Mouse (Mus musculus): ENCODE data around the gene Pole2. TPM values are rescaled to one million over a fixed set of nuclear protein-coding genes. Genes with fewer than 3 reads are reported as not detected.

The Pole2 gene
- total and polyA plus RNA-seq, 2 experiments from 2014 or later = 2.6 to 5.0 TPM

DNA sequence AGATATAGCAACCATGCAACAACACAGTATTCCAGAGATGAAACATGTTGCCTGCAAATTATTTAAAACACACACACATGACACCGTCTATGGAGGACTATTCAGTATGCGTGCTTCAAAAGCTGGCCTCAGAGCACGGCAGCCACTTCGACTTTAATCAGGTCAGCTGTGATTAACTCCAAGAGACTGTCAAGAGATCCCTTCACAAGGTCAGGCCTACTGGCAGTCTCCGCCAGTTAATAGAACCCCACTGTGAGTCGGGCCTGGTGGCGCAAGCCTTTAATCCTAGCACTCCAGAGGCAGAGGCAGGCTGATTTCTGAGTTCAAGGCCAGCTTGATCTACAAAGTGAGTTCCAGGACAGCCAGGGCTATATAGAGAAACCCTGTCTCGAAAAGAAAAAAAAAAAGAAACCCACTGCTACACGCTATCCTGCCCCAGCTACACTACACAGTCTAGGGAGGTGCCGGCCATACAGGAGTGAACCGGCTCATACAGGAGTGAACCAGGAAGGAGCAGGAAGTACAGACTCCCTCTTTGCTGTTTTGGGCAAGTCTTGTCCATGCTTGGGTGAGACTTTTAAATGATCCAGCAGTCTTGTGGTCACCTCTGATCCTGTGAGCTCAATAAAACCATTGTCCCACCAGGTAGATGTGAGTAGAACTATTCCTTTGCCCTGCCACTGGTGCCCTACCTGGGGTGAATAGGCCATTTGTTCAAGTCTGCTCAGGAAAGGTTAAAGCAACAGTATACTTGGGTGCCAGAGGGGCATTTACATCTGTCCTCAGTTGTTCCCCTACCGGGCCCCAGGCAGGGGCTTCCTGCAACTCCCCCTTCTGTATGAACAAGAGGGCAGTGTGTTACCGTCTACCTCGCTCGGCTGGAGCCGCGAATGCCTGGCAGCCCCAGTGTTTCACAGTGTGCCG is 17.7 kb downstream of the Pole2 start:
- Histone ChIP-seq H3K4me1 (ENCODE audit: insufficient read depth) (no peaks in the 10 kb centered on the region), H3K27ac (ENCODE audit: low read depth, low read length) (no peak overlapping the region), H3K4me2 (ENCODE audit: low read depth) (no peak overlapping the region), H3K9me3 (ENCODE audit: low read length) (no peaks in the 10 kb centered on the region), H3K36me3 (ENCODE audit: insufficient read depth) (no peaks in the 10 kb centered on the region), H3K9ac (no peak overlapping the region), H3K4me3 (ENCODE audit: low read depth, low read length) (no peak overlapping the region), H3K27me3 (ENCODE audit: insufficient read depth, low read length) (no peaks in the 10 kb centered on the region)
- no peak for ATAC-seq
- no peak for TF ChIP-seq CTCF (IDR thresholded peaks at IDR 0.05; ENCODE audit: low read depth)
- no peak for DNase-seq
- WGBS = 82% methylated on average over 18 of the region's 18 CpGs

DNA sequence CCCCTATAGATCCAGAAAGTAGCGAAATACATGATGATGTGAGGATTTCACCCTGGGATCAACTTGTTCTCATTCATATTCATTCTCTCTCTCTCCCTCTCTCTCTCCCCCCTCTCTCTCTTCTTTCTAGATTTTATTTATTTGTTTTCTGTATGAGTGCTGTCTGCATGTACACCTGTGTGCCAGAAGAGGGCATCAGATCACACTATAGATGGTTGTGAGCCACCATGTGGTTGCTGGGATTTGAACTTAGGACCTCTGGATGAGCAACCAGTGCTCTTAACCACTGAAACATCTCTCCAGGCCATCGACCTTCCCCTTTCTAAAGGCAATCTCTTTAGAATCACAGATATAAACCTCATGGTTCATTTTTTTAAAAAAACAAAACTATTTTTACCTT is 19.5 kb downstream of the Pole2 start:
- TF ChIP-seq CTCF (IDR thresholded peaks at IDR 0.05; ENCODE audit: low read depth) = peak; percentile 19
- Histone ChIP-seq H3K27ac (ENCODE audit: low read depth, low read length) (no peak overlapping the region), H3K4me1 (ENCODE audit: insufficient read depth) (no peaks in the 10 kb centered on the region), H3K9ac (no peak overlapping the region), H3K27me3 (ENCODE audit: insufficient read depth, low read length) (no peaks in the 10 kb centered on the region), H3K4me2 (ENCODE audit: low read depth) (no peak overlapping the region), H3K4me3 (ENCODE audit: low read depth, low read length) (no peak overlapping the region), H3K9me3 (ENCODE audit: low read length) (no peaks in the 10 kb centered on the region), H3K36me3 (ENCODE audit: insufficient read depth) (no peaks in the 10 kb centered on the region)
- 95% methylated on average over 2 of the region's 2 CpGs for WGBS
- no peak for DNase-seq
- ATAC-seq = no peak

DNA sequence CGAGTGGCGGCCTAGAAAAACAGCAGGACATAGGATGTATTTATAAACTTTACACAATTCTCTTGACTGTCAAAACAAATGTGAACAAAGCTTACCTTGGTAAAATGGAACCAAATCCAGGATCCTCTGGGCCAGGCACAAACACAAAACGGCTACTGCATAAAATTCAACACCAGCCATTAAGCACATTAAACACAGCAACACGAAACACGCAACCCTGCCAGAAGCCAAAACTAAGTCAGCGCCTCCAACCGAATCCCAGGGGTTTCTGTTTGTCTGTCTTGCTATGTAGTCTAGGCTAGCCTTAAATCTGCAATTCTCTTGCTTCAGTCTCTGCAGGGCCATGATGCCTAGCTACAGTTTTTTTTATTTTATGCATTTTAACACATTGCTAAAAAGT is 20.1 kb downstream of the Pole2 start:
- 90% methylated on average over 7 of the region's 7 CpGs for WGBS

DNA sequence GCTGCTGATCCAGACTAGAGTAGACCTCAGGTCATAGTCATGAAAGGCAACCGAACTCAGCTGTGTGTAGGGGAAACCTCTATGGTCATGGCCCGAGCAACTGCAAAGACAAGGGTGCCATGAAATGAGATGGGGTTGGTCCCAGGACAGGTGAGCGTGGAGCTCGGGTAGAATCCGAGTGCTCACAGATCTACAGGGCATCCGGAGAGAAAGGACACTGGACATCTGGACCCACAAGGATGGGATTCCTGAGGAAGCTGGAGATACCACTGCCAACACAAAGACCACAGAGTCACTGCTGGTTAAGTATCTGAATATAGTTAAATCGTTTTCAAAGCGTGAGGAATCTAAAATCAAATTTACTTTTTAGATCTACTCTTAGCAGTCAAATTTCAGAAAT is 20.6 kb downstream of the Pole2 start:
- Histone ChIP-seq H3K27ac (ENCODE audit: low read depth, low read length) (no peak overlapping the region), H3K27me3 (ENCODE audit: insufficient read depth, low read length) (no peaks in the 10 kb centered on the region), H3K4me3 (ENCODE audit: low read depth, low read length) (no peak overlapping the region), H3K36me3 (ENCODE audit: insufficient read depth) (no peaks in the 10 kb centered on the region), H3K4me1 (ENCODE audit: insufficient read depth) (no peaks in the 10 kb centered on the region), H3K4me2 (ENCODE audit: low read depth) (no peak overlapping the region), H3K9ac (no peak overlapping the region), H3K9me3 (ENCODE audit: low read length) (no peaks in the 10 kb centered on the region)
- DNase-seq = no peak
- no peak for TF ChIP-seq CTCF (IDR thresholded peaks at IDR 0.05; ENCODE audit: low read depth)
- WGBS = 95% methylated on average over 8 of the region's 8 CpGs
- ATAC-seq = no peak

More for the DNA sequence above, 20.1 kb downstream of the Pole2 start:
- no peaks in the 10 kb centered on the region for H3K36me3 ChIP-seq (ENCODE audit: insufficient read depth)
- H3K9me3 ChIP-seq (ENCODE audit: low read length) = no peaks in the 10 kb centered on the region
- ATAC-seq = no peak
- TF ChIP-seq CTCF (IDR thresholded peaks at IDR 0.05; ENCODE audit: low read depth) = no peak
- H3K27me3 ChIP-seq (ENCODE audit: insufficient read depth, low read length) = no peaks in the 10 kb centered on the region
- H3K4me1 ChIP-seq (ENCODE audit: insufficient read depth) = no peaks in the 10 kb centered on the region
- H3K27ac ChIP-seq (ENCODE audit: low read depth, low read length) = no peak overlapping the region
- no peak overlapping the region for H3K9ac ChIP-seq
- no peak overlapping the region for H3K4me2 ChIP-seq (ENCODE audit: low read depth)
- DNase-seq = no peak
- no peak overlapping the region for H3K4me3 ChIP-seq (ENCODE audit: low read depth, low read length)

DNA sequence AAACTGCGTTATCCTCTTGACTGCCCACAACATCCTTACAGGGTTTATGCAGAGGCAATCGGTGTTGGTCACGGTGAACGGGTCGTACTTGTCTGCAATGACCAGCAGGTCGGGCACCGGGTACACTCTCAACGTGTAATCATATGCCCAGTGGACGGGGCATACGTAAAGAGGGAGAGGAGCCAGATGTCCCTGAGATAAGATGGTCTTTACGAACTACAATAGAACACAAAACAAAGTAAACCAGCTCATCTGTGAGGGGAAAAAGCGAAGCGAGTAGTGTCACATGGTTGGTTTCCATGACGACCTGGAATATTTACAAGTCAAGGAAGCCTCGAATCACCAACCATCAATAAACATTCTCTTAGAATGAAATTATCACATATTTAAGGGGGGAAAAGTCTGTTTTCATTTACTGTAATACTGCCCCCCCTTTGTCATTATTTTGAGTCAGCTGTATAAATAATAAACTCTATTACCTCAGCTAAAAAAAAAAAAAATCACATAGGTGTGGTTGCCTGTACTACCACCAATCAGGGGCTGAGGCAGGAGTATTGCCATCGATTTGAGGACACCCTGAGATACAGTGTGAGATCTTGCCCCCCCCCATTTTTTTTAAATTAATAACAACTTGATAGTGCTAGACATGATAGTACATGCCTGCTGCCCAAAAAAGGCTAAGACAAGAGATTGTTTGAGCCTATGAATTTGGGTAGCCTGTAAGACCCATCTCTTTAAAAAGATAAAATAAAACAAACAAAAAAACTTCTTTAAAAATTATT is 23.8 kb downstream of the Pole2 start, which contains the start of gene Gm49384:
Gene Gm49384, minus strand, starts transcription at position 216 of the 782 bp plus-strand sequence.
- no peaks in the 10 kb centered on the region for H3K4me1 ChIP-seq (ENCODE audit: insufficient read depth)
- 66% methylated on average over 16 of the region's 16 CpGs for WGBS
- H3K27ac ChIP-seq (ENCODE audit: low read depth, low read length) = no peak within 1 kb of the TSS
- DNase-seq = peak; percentile 68
- ATAC-seq = peak; percentile 51
- H3K36me3 ChIP-seq (ENCODE audit: insufficient read depth) = peaks cover 9% of the 10 kb centered on the region; the same call in 1 of the 2 replicates
- H3K9me3 ChIP-seq (ENCODE audit: low read length) = no peaks in the 10 kb centered on the region
- H3K4me2 ChIP-seq (ENCODE audit: low read depth) = peak within 1 kb of the TSS; percentile 21
- no peaks in the 10 kb centered on the region for H3K27me3 ChIP-seq (ENCODE audit: insufficient read depth, low read length)
- H3K4me3 ChIP-seq (ENCODE audit: low read depth, low read length) = no peak within 1 kb of the TSS
- TF ChIP-seq CTCF (IDR thresholded peaks at IDR 0.05; ENCODE audit: low read depth) = no peak
- H3K9ac ChIP-seq = no peak within 1 kb of the TSS

DNA sequence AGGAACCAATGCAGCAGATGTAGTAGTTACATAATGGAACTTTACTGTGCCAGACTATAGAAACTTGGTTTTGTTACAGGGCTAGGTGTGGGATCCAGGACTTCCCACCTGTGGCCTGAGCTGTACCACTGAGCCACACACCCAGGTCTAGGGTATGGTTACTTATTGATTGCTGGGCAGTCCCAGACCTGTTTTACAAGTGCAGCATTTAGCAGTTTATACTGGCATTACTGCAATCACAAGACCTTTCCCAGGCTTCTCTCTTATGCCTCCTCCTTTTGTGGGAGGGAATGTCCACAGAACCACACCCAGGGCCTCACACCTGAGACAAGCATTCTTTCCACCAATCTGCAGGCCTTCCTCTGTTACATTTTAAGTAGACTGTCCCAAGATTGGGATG is 29.0 kb downstream of the Pole2 start:
- no peak overlapping the region for H3K9ac ChIP-seq
- H3K4me1 ChIP-seq (ENCODE audit: insufficient read depth) = peaks cover 17% of the 10 kb centered on the region
- no peak overlapping the region for H3K4me3 ChIP-seq (ENCODE audit: low read depth, low read length)
- peaks cover 9% of the 10 kb centered on the region; the same call in 1 of the 2 replicates for H3K36me3 ChIP-seq (ENCODE audit: insufficient read depth)
- DNase-seq = no peak
- peak overlapping the region; percentile 96 for H3K4me2 ChIP-seq (ENCODE audit: low read depth)
- no peak for TF ChIP-seq CTCF (IDR thresholded peaks at IDR 0.05; ENCODE audit: low read depth)
- no peaks in the 10 kb centered on the region for H3K27me3 ChIP-seq (ENCODE audit: insufficient read depth, low read length)
- no peaks in the 10 kb centered on the region for H3K9me3 ChIP-seq (ENCODE audit: low read length)
- no peak overlapping the region for H3K27ac ChIP-seq (ENCODE audit: low read depth, low read length)
- ATAC-seq = no peak

DNA sequence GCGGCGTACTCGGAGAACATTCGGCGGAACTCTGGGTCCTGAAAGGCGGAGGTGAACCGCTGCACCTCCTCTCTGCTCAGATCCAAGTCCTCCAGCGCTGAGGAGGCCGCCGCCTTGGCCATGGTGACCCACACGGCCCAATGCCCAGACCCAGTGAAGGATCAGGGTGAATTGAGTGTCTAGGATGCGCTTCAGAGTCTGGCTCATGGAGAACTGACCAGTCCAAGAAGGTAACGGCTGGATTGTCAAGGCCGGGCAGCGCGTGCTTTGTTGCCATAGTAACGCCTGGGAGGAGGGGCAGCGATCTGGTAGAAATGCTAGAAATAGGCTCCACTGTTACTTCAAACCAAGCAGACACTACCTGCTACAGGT is 29.8 kb downstream of the Pole2 start, which contains the start of gene Dnaaf2:
Gene Dnaaf2, minus strand, starts transcription at position 266 of the 372 bp plus-strand sequence.
- Histone ChIP-seq H3K4me3 (ENCODE audit: low read depth, low read length) (peak within 1 kb of the TSS; percentile 94), H3K36me3 (ENCODE audit: insufficient read depth) (peaks cover 9% of the 10 kb centered on the region; the same call in 1 of the 2 replicates), H3K4me2 (ENCODE audit: low read depth) (peak within 1 kb of the TSS; percentile 96), H3K27me3 (ENCODE audit: insufficient read depth, low read length) (no peaks in the 10 kb centered on the region), H3K9ac (peak within 1 kb of the TSS; percentile 88), H3K4me1 (ENCODE audit: insufficient read depth) (peaks cover 17% of the 10 kb centered on the region), H3K9me3 (ENCODE audit: low read length) (no peaks in the 10 kb centered on the region), H3K27ac (ENCODE audit: low read depth, low read length) (peak within 1 kb of the TSS; percentile 94)
- ATAC-seq (peak; percentile 25), DNase-seq (peak; percentile 65)
- no peak for TF ChIP-seq CTCF (IDR thresholded peaks at IDR 0.05; ENCODE audit: low read depth)
- 0% methylated on average over 18 of the region's 18 CpGs for WGBS

All from forebrain, postnatal 0 days (tissue).